Mouse (Mus musculus): ENCODE data around the gene Plekhh3.

DNA sequence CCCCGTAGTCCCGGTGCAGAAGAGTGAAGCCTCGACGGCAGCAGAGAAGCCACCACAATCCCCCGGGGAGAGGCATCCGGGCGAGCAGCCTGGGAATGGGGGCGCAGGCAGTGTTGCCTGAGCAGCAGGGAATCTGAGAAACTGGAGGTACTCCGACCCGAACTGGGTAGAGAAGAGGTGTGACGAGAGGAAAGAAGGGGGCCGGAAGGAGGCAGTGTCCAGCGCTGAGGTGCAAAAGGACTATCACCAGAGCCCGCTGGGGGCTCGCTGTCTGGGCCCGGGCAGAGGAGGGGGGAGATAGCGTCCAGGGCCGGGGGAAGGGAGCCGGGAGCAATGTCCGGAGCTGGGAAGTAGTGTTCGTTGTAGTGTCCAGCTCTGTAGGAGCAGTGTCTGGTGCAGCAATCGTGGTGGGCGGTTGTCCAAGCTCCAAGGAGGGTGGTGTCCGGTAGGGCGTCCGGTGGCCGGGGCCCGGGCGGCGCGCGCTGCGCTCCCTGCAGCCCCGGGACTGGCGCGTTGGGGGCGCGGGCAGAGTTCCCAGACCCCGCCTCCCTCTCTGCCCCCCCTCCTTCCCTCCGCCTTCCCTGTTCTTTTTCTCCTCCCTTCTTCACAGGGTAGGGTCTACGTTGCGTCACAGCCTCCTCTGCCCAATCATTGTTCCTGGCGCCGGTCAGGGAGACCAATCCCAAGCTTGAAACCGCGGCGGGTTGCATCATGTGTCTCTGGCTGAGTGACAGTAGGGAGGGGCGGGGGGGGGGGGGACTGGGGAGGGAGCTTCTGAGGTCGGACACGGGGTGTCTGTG lies at the start of gene Plekhh3:
- TF ChIP-seq CTCF (IDR thresholded peaks at IDR 0.05; ENCODE audit: low read depth, low read length) (no peak), TAL1 (conservative IDR thresholded peaks at IDR 0.05; ENCODE audit: low read depth, low read length) (no peak), GATA2 (IDR thresholded peaks at IDR 0.05; ENCODE audit: borderline replicate concordance, low read depth, low read length) (no peak), POLR2AphosphoS5 (IDR thresholded peaks at IDR 0.05; ENCODE audit: insufficient replicate concordance, low read depth, low read length) (no peak)

Data from G1E (cell line).